Mouse (Mus musculus) liver, embryonic 14.5 days (tissue): ENCODE results near the gene Med12l.

Source experiments
- CTCF ChIP-seq: IDR thresholded peaks from 2 replicates; pipeline ENCODE4 v1.5.1; 2016; ENCODE audit warnings: antibody characterized with exemption, low read depth, control low read depth
- EP300 ChIP-seq: IDR thresholded peaks from 2 replicates; pipeline ENCODE4 v1.6.1; 2016; ENCODE audit warnings: antibody characterized with exemption, low read depth

GRCm38 (mm10) chr3:59121067-59121730, 115.6 kb downstream of the Med12l start:
- no peak for TF ChIP-seq CTCF
- TF ChIP-seq EP300, result no peak
